Mouse (Mus musculus) midbrain, embryonic 16.5 days (tissue): ENCODE results near the gene Map2k5. TPM values are rescaled to one million over a fixed set of nuclear protein-coding genes. Genes with fewer than 3 reads are reported as not detected.

Experiments used
- ATAC-seq: fragments of 200-750 bp; cut with Nextera tagmentation; 2 replicates; pipeline ENCODE4 v1.8.0; 2017; ENCODE audit warnings: moderate TSS enrichment
- H3K27ac ChIP-seq: fragments of 300-500 bp; sonication (generic); 2 replicates; pipeline ENCODE4 v1.5.1; 2014; ENCODE audit warnings: mild to moderate bottlenecking, low read length, mixed read lengths
- H3K27me3 ChIP-seq: fragments of 300-500 bp; sonication (generic); 2 replicates; pipeline ENCODE4 v1.6.1; 2014; ENCODE audit warnings: low read depth, low read length, mixed read lengths; ENCODE audit not compliant: control insufficient read depth, insufficient read depth
- H3K36me3 ChIP-seq: fragments of 300-500 bp; sonication (generic); 2 replicates; pipeline ENCODE4 v1.6.1; 2014; ENCODE audit warnings: mild to moderate bottlenecking, low read length, moderate library complexity, mixed read lengths; ENCODE audit not compliant: control insufficient read depth, insufficient read depth
- H3K4me1 ChIP-seq: fragments of 300-500 bp; sonication (generic); 2 replicates; pipeline ENCODE4 v1.6.1; 2014; ENCODE audit warnings: mild to moderate bottlenecking, low read length, mixed read lengths; ENCODE audit not compliant: control insufficient read depth, insufficient read depth
- H3K4me2 ChIP-seq: fragments of 300-500 bp; sonication (generic); 2 replicates; pipeline ENCODE4 v1.6.1; 2014; ENCODE audit warnings: mild to moderate bottlenecking, low read length, mixed read lengths
- H3K4me3 ChIP-seq: fragments of 300-500 bp; sonication (generic); 2 replicates; pipeline ENCODE4 v1.5.1; 2014; ENCODE audit warnings: low read depth, mild to moderate bottlenecking, low read length, moderate library complexity, mixed read lengths
- H3K9ac ChIP-seq: fragments of 300-500 bp; sonication (generic); 2 replicates; pipeline ENCODE4 v1.6.1; 2014; ENCODE audit warnings: low read depth, low read length, mixed read lengths
- H3K9me3 ChIP-seq: fragments of 300-500 bp; sonication (generic); replicated peaks from 2 replicates; pipeline ENCODE4 v1.6.1; 2014; ENCODE audit warnings: mild to moderate bottlenecking, low read length, mixed read lengths; ENCODE audit not compliant: control insufficient read depth, poor library complexity, severe bottlenecking
- WGBS: fragments of 180-500 bp; shearing (Covaris S2); extraction: QIAGEN DNeasy Blood & Tissue Kit; methylation state at CpG from one replicate; pipeline ENCODE4 v1.1.7; 2014; 5-methylcytosine and 5-hydroxymethylcytosine counted together
- polyA plus RNA-seq: library from polyadenylated mRNA; unstranded; fragments of >200 nt; fragmentation: Nextera tagmentation; extraction: Ambion mirVana; gene quantifications from 2 replicates; pipeline ENCODE4 v1.2.1, GENCODE M21; 2015

Map2k5 gene
- polyA plus RNA-seq, 1 experiment from 2014 or later = 31.2 TPM

DNA sequence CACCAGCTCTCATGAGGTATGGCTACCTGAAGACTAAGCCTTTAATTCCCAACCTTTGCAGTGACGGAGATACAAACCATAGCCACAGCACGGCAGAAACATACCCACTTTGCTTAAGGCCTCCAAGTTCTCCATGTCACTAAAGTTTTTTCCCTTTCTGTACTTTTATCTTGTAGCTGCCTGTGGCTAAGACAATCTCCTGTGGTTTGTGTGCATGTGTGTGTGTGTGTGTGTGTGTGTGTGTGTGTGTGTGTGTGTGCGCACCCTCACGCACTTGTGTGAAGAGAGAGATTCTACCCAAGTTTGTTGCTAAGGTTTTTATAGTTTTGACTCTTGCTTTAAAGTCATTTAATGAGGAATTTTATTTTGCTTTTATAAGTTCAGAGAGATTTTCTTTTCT, 5.1 kb upstream of the Map2k5 start:
- Histone ChIP-seq H3K27me3 (no peaks in the 10 kb centered on the region), H3K4me2 (no peak overlapping the region), H3K9me3 (no peaks in the 10 kb centered on the region), H3K27ac (no peak overlapping the region), H3K36me3 (no peaks in the 10 kb centered on the region), H3K4me1 (peaks cover 4% of the 10 kb centered on the region), H3K9ac (no peak overlapping the region), H3K4me3 (no peak overlapping the region)
- no peak for ATAC-seq
- 90% methylated on average over 4 of the region's 4 CpGs for WGBS

DNA sequence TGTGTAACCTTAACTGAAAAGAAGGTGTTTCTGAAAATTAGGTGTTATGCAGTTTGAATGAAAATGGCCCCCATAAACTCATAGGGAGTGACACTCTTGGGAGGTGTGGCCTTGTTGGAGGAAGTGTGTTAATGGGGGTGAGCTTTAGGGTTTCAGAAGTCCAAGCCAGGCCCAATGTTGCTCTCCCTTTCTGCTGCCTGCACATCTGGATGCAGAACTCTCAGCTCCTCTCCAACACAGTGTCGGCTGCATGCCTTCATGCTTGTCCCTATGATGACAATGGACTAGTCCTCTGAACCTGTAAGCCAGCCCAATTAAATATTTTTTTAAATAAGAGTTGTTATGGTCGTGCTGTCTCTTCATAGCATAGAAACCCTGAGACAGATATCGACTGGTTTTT, 2.6 kb upstream of the Map2k5 start:
- Histone ChIP-seq H3K4me2 (no peak overlapping the region), H3K9me3 (no peaks in the 10 kb centered on the region), H3K36me3 (no peaks in the 10 kb centered on the region), H3K27me3 (no peaks in the 10 kb centered on the region), H3K4me3 (no peak overlapping the region), H3K4me1 (peaks cover 22% of the 10 kb centered on the region), H3K9ac (no peak overlapping the region), H3K27ac (no peak overlapping the region)
- no peak for ATAC-seq
- WGBS = 82% methylated on average over 3 of the region's 3 CpGs

DNA sequence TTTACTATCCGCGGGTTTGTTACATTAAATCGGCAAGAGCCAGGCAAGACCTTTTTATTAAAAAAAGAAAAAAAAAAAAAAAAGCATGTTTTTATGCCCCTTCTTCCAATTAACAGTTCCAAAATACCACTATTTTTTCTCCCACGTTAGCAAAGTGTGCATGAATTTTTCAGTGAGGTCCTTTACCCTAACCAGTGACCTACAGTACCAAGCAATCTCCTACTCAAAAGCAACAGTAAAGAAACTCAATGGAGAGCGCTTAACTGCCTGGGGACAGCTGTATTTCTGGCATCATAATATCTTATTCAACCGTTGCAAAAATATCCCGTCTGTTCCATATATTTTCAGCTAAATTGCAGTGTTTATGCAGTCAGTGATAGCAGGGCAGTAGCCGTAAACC, 472 bp upstream of the Map2k5 start:
- no peaks in the 10 kb centered on the region for H3K9me3 ChIP-seq
- H3K4me3 ChIP-seq = peak overlapping the region; percentile 76
- WGBS = 16% methylated on average over 8 of the region's 8 CpGs
- H3K27me3 ChIP-seq = no peaks in the 10 kb centered on the region
- H3K27ac ChIP-seq = peak overlapping the region; percentile 86
- peak overlapping the region; percentile 74 for H3K4me2 ChIP-seq
- no peak for ATAC-seq
- H3K36me3 ChIP-seq = no peaks in the 10 kb centered on the region
- H3K9ac ChIP-seq = peak overlapping the region; percentile 87
- H3K4me1 ChIP-seq = peaks cover 29% of the 10 kb centered on the region

DNA sequence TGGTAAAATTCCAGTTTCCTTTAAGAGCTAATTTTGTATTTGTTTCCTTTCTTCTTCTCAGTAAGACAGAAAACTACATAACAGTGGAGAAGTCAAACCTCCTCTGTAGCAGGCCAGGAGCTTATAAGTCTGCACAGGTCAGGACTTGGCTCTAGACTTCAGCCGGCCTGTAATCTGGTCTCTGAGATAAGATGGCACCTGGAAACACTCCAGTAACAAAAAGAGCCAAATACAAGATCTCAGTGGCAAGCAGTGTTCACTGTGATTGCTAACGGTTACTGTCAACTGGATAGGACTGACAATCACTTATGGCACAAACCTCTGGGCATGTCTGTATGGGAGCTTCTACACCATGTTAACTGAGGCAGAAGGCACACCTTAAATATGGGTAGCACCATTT, 4.4 kb downstream of the Map2k5 start:
- no peak for ATAC-seq
- no peak overlapping the region for H3K27ac ChIP-seq
- H3K4me3 ChIP-seq = no peak overlapping the region
- no peak overlapping the region for H3K4me2 ChIP-seq
- no peaks in the 10 kb centered on the region for H3K9me3 ChIP-seq
- peaks cover 28% of the 10 kb centered on the region for H3K4me1 ChIP-seq
- H3K9ac ChIP-seq = no peak overlapping the region
- WGBS = 83% methylated on average over 2 of the region's 2 CpGs
- no peaks in the 10 kb centered on the region for H3K36me3 ChIP-seq
- no peaks in the 10 kb centered on the region for H3K27me3 ChIP-seq

DNA sequence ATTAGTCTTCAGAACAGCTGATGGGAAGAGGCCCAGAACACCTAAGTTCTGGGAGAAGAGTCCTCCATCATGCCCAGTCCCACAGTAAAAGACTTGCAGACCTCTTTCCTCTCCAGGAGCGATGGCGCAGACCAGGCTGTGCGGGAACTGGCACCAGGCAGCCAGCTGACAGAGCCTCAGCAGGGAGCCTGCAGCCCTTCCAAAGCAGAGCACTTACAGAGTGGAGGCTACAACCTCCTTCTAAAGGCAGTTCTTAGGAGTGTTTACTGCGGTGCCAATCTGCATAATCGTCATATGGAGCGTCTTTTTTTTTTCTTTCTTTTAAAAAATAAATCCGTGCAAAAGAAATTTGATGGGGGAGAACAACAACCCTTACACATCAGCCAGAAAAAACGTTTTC, 5.2 kb downstream of the Map2k5 start:
- H3K27me3 ChIP-seq = no peaks in the 10 kb centered on the region
- no peak overlapping the region for H3K9ac ChIP-seq
- no peak overlapping the region for H3K4me2 ChIP-seq
- 53% methylated on average over 8 of the region's 8 CpGs for WGBS
- no peak overlapping the region for H3K27ac ChIP-seq
- H3K9me3 ChIP-seq = no peaks in the 10 kb centered on the region
- H3K36me3 ChIP-seq = no peaks in the 10 kb centered on the region
- no peak for ATAC-seq
- H3K4me1 ChIP-seq = peaks cover 27% of the 10 kb centered on the region
- no peak overlapping the region for H3K4me3 ChIP-seq

DNA sequence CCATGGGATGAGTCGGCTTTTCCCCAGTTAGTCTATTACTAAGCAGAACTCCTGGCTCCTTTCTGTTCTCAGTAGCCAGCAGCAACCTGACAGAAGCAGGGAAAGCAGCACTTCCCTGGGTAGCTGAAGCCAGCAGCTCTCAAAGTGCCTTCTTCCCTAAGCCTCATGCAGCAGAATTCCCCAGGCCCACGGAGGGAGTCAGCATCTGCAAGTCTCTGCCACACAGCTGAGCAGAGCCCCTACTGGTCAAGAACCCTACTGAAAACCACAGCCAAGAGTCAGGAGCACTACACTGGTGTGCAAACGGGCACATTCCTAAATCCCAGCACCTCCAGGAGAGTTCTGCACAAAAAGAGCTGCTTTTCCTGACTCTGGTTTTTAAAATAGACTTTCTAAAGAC, 17.3 kb downstream of the Map2k5 start:
- WGBS = 44% methylated on average over 3 of the region's 3 CpGs
- no peaks in the 10 kb centered on the region for H3K9me3 ChIP-seq
- no peak for ATAC-seq
- H3K36me3 ChIP-seq = no peaks in the 10 kb centered on the region
- H3K4me1 ChIP-seq = no peaks in the 10 kb centered on the region
- no peak overlapping the region for H3K4me3 ChIP-seq
- no peaks in the 10 kb centered on the region for H3K27me3 ChIP-seq
- H3K9ac ChIP-seq = no peak overlapping the region
- no peak overlapping the region for H3K4me2 ChIP-seq
- no peak overlapping the region for H3K27ac ChIP-seq

DNA sequence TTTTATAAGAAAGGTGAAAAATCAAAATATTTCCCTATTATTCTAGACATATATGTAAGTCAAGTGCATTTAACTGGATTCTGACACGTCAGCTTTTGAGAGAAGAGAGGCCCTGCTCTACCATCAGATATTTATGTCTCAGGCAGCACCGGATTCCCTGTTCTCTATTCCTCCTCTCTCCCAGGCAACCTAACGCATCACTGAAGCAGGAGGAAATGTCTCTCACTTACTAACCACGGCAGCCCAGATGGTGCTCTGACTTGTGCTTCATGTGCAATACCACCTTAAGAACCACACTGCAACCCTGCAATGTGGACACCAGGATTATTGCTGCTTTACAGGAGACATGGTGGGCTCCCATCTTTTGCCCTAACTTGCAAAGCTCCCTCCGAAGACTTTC, 18.7 kb downstream of the Map2k5 start:
- Histone ChIP-seq H3K27me3 (no peaks in the 10 kb centered on the region), H3K9ac (no peak overlapping the region), H3K4me1 (no peaks in the 10 kb centered on the region), H3K27ac (no peak overlapping the region), H3K4me2 (no peak overlapping the region), H3K36me3 (no peaks in the 10 kb centered on the region), H3K4me3 (no peak overlapping the region), H3K9me3 (no peaks in the 10 kb centered on the region)
- 84% methylated on average over 5 of the region's 5 CpGs for WGBS
- ATAC-seq = no peak

DNA sequence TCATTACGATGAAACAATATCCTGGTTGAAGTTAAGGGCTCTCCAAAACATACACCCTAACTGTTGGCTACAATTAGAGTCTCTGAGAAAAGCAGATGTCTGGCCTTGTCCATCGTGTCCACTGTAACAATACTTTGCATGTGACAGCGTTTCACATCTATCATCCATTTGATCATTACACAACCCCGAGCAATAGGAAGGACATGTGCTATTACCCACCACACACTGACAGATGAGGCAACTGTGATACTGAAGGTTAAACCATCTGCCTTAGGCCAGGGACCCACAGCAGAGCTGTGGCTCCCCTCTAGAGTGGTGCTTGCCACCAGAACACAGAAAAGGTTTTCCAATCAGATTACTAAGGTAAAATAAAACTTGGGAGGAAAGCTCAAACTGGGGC, 21.0 kb downstream of the Map2k5 start:
- WGBS = 89% methylated on average over 4 of the region's 4 CpGs
- no peak for ATAC-seq

DNA sequence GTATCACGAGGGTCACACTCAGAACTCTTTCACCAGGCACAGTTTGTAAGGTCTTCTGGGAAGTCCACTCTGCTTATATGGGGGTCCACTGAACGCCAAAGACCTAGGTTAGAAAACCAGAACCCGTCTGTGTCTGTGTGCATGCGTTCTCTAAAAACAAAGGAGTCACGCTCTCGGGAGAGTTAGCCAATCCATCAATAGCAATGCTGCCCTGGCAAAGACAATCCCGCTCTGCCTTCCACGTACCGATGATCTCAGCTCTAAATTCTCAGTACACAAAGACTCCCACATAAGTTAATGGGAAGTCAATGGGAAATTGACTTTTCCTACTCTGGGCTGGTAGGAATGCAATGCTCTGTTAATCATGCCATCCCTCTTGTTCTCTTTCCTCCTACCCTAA, 21.4 kb downstream of the Map2k5 start:
- Histone ChIP-seq H3K4me1 (no peaks in the 10 kb centered on the region), H3K4me3 (no peak overlapping the region), H3K27ac (no peak overlapping the region), H3K9me3 (no peaks in the 10 kb centered on the region), H3K9ac (no peak overlapping the region), H3K36me3 (no peaks in the 10 kb centered on the region), H3K4me2 (no peak overlapping the region), H3K27me3 (no peaks in the 10 kb centered on the region)
- ATAC-seq = no peak
- WGBS = 89% methylated on average over 9 of the region's 9 CpGs

More for the DNA sequence above, 21.0 kb downstream of the Map2k5 start:
- Histone ChIP-seq H3K4me1 (no peaks in the 10 kb centered on the region), H3K9ac (no peak overlapping the region), H3K36me3 (no peaks in the 10 kb centered on the region), H3K4me2 (no peak overlapping the region), H3K27ac (no peak overlapping the region), H3K4me3 (no peak overlapping the region), H3K27me3 (no peaks in the 10 kb centered on the region), H3K9me3 (no peaks in the 10 kb centered on the region)

DNA sequence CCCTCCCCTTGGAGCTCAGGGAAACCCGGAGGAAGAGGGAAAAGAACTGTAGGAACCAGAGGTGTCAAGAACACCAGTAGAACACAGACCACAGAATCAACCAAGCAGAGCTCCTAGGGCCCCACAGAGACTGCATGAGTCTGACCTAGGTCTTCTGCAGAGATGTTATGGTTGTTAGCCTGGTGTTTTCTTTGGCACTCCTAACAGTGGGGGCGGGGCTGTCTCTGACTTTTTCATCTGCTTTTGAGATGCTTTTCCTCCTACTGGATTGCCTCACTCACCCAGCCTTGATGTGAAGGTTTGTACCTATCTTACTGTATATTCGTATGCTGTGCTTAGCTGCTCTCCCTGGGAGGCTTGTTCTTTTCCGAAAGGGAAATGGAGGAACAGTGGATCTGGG, 23.5 kb downstream of the Map2k5 start:
- H3K27me3 ChIP-seq = no peaks in the 10 kb centered on the region
- no peaks in the 10 kb centered on the region for H3K4me1 ChIP-seq
- H3K4me2 ChIP-seq = no peak overlapping the region
- WGBS = 88% methylated on average over 4 of the region's 4 CpGs
- no peak overlapping the region for H3K9ac ChIP-seq
- H3K4me3 ChIP-seq = no peak overlapping the region
- no peak for ATAC-seq
- H3K27ac ChIP-seq = no peak overlapping the region
- no peaks in the 10 kb centered on the region for H3K9me3 ChIP-seq
- H3K36me3 ChIP-seq = no peaks in the 10 kb centered on the region
